28 mouse cellular contexts compared by ENCODE assay signal in the genomic region with DNA sequence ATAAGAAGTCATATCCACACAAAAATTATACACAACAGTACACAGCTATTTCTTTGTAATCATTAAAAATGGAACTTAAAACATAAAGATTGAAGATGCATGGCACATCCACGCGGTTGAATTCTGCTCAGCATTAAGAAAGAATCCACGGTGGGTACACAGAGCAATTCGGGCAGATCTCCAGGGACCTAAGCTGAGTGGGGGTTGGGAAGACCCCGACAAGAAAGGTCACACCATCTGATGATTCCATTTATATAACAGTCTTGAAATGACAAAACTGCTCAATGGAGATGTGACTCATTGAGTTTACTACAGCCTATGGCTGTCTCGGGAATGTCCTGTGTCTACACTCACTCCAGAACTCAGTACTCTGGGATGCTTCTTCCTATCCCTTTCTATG.
"Had no signal": no experiment of that assay in that cellular context is flagged by ENCODE, and none has a peak within 500 bp of the region (broad histone marks: within the 10 kb centered on the region; RNA-seq: fewer than 3 reads in every experiment).

No protein-coding gene starts in this region.

- H3K4me1 ChIP-seq: limb, embryonic 10.5 days; limb, embryonic 12.5 days; limb, embryonic 13.5 days; limb, embryonic 15.5 days; liver, embryonic 12.5 days; liver, embryonic 13.5 days; liver, embryonic 15.5 days; lung, embryonic 15.5 days; megakaryocyte, embryonic 14.5 days; midbrain, embryonic 10.5 days; midbrain, embryonic 12.5 days; midbrain, embryonic 13.5 days; midbrain, embryonic 15.5 days; neural tube, embryonic 12.5 days had no signal

- H3K9me3 ChIP-seq: limb, embryonic 10.5 days; limb, embryonic 12.5 days; limb, embryonic 13.5 days; limb, embryonic 15.5 days; liver, embryonic 12.5 days; liver, embryonic 13.5 days; liver, embryonic 15.5 days; lung, embryonic 15.5 days; megakaryocyte, embryonic 14.5 days; midbrain, embryonic 10.5 days; midbrain, embryonic 12.5 days; midbrain, embryonic 13.5 days; midbrain, embryonic 15.5 days; neural tube, embryonic 12.5 days had no signal

- H3K27ac ChIP-seq: limb, embryonic 10.5 days; limb, embryonic 12.5 days; limb, embryonic 13.5 days; limb, embryonic 15.5 days; liver, embryonic 12.5 days; liver, embryonic 13.5 days; liver, embryonic 14.5 days; liver, embryonic 15.5 days; lung, embryonic 15.5 days; macrophage; midbrain, embryonic 10.5 days; midbrain, embryonic 12.5 days; midbrain, embryonic 13.5 days; midbrain, embryonic 15.5 days; neural tube, embryonic 12.5 days had no signal

- DNase-seq: left cerebral cortex, postnatal 4 days; liver; liver, embryonic 13.5 days; liver, postnatal 0 days; lung, adult 18-20 months; lung, adult 2 months; lung, embryonic 14.5 days; lung, postnatal 10 days; lung, postnatal 14 days; lung, postnatal 36 days; lung, postnatal 4 days; midbrain, embryonic 14.5 days had no signal

- H3K36me3 ChIP-seq: limb, embryonic 10.5 days; limb, embryonic 12.5 days; limb, embryonic 13.5 days; limb, embryonic 15.5 days; liver, embryonic 12.5 days; liver, embryonic 13.5 days; liver, embryonic 15.5 days; lung, embryonic 15.5 days; midbrain, embryonic 10.5 days; midbrain, embryonic 12.5 days; midbrain, embryonic 13.5 days; midbrain, embryonic 15.5 days; neural tube, embryonic 12.5 days had no signal

- H3K4me3 ChIP-seq: limb, embryonic 10.5 days; limb, embryonic 12.5 days; limb, embryonic 13.5 days; limb, embryonic 15.5 days; liver, embryonic 12.5 days; liver, embryonic 13.5 days; liver, embryonic 15.5 days; lung, embryonic 15.5 days; megakaryocyte, embryonic 14.5 days; midbrain, embryonic 10.5 days; midbrain, embryonic 12.5 days; midbrain, embryonic 13.5 days; midbrain, embryonic 15.5 days; myocyte; neural tube, embryonic 12.5 days had no signal

- H3K27me3 ChIP-seq: limb, embryonic 12.5 days; limb, embryonic 13.5 days; limb, embryonic 15.5 days; liver, embryonic 12.5 days; liver, embryonic 13.5 days; liver, embryonic 15.5 days; lung, embryonic 15.5 days; midbrain, embryonic 12.5 days; midbrain, embryonic 13.5 days; midbrain, embryonic 15.5 days; neural tube, embryonic 12.5 days had no signal
